Mouse (Mus musculus) intestine, embryonic 16.5 days (tissue): ENCODE data around the gene Dnajc22. TPM values are rescaled to one million over a fixed set of nuclear protein-coding genes. Genes with fewer than 3 reads are reported as not detected.
A peak's percentile ranks its signal among the peaks of the same experiment; 100 is the strongest.

Source experiments
- ATAC-seq: fragments of 200-750 bp; cut with Nextera tagmentation; 2 replicates; pipeline ENCODE4 v1.8.0; 2017; ENCODE audit warnings: moderate TSS enrichment, moderate library complexity
- H3K27ac ChIP-seq: fragments of 300-500 bp; sonication (generic); 2 replicates; pipeline ENCODE4 v1.5.1; 2014; ENCODE audit warnings: mild to moderate bottlenecking, low read length
- H3K27me3 ChIP-seq: fragments of 300-500 bp; sonication (generic); replicated peaks from 2 replicates; pipeline ENCODE4 v1.6.1; 2014; ENCODE audit warnings: low read length, control low read depth, mixed read lengths; ENCODE audit not compliant: control insufficient read depth, insufficient read depth
- H3K36me3 ChIP-seq: fragments of 300-500 bp; sonication (generic); 2 replicates; pipeline ENCODE4 v1.6.1; 2014; ENCODE audit warnings: low read length, control low read depth; ENCODE audit not compliant: control insufficient read depth, insufficient read depth
- H3K4me1 ChIP-seq: fragments of 300-500 bp; sonication (generic); 2 replicates; pipeline ENCODE4 v1.6.1; 2014; ENCODE audit warnings: low read length, control low read depth, mixed read lengths; ENCODE audit not compliant: control insufficient read depth, insufficient read depth
- H3K4me2 ChIP-seq: fragments of 300-500 bp; sonication (generic); 2 replicates; pipeline ENCODE4 v1.6.1; 2014; ENCODE audit warnings: low read depth, low read length, control low read depth
- H3K4me3 ChIP-seq: fragments of 300-500 bp; sonication (generic); 2 replicates; pipeline ENCODE4 v1.5.1; 2014; ENCODE audit warnings: mild to moderate bottlenecking, low read length
- H3K9ac ChIP-seq: fragments of 300-500 bp; sonication (generic); 2 replicates; pipeline ENCODE4 v1.6.1; 2014; ENCODE audit warnings: low read depth, low read length
- H3K9me3 ChIP-seq: fragments of 300-500 bp; sonication (generic); 2 replicates; pipeline ENCODE4 v1.6.1; 2016; ENCODE audit warnings: low read length, control low read depth; ENCODE audit not compliant: control insufficient read depth
- WGBS: fragments of 180-500 bp; shearing (Covaris S2); extraction: QIAGEN DNeasy Blood & Tissue Kit; methylation state at CpG from one replicate; pipeline ENCODE4 v1.1.7; 2014; 5-methylcytosine and 5-hydroxymethylcytosine counted together
- polyA plus RNA-seq: library from polyadenylated mRNA; unstranded; fragments of >200 nt; fragmentation: Nextera tagmentation; extraction: Ambion mirVana; gene quantifications from 2 replicates; pipeline ENCODE4 v1.2.1, GENCODE M21; 2015

Dnajc22 gene
- polyA plus RNA-seq, 1 experiment from 2014 or later: 45.0 TPM

DNA sequence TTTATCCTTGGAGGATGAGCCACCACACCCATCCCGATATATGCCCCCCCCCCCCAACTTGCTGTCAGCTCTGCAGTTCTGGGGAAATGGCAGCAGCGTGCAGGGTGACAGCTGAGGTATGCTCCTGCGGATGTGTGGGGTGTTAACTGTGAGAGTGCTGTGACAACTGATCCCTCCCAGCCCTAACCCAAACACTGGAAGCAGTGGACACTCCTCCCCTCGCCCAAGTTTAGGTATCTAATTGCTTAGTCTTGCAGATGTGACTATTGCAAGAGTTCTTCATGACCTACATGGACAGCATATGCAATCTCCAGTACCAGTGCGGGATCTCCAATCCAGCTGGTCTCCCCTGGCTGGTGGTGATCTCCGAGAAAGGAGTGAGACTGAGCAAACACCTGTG, 2.4 kb downstream of the Dnajc22 start:
- H3K27ac ChIP-seq: no peak overlapping the region
- ATAC-seq: no peak
- no peak overlapping the region for H3K4me2 ChIP-seq
- H3K9me3 ChIP-seq: no peaks in the 10 kb centered on the region
- H3K4me3 ChIP-seq: no peak overlapping the region
- H3K9ac ChIP-seq: no peak overlapping the region
- peaks cover 71% of the 10 kb centered on the region for H3K27me3 ChIP-seq
- no peaks in the 10 kb centered on the region for H3K36me3 ChIP-seq
- 15% methylated on average over 6 of the region's 6 CpGs for WGBS
- H3K4me1 ChIP-seq: peaks cover 34% of the 10 kb centered on the region

DNA sequence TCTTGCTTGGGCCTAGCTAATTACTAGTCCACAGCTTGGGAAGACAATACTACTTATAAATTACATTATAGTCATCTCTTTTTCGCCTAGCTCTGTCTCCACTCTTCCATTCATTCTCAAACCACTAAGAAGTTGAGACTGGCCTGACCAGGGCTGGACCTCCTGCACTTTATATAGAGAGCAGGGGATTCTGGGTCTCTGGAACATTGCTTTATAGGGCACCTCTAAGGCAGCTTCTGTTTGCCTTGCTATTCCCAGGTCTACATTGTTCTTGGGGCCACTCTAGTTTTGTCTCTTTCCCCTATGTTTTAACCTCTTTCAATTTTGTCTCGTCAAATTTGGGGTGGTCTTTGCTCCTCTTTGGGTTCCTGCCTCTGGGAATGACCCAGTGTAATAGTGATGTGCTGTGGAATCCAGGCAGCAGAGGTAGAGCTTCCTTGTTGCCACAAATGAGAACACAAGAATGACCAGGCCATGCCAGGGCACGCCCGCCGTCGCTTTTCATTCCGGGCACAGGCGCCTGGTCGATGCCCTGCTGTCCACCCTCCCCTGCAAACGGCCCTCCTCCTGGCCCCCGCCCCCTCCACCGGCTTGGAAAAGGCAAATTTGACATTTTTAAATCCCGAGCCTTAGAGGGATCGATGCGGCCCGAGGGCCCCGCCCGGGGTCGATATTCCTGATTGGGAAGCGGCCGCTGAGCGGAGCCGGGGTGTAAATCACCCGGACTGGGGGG, 3.3 kb downstream of the Dnajc22 start:
- Histone ChIP-seq H3K36me3 (no peaks in the 10 kb centered on the region), H3K9ac (peak overlapping the region; percentile 54; the same call in 1 of the 2 replicates), H3K4me1 (peaks cover 38% of the 10 kb centered on the region), H3K27ac (no peak overlapping the region), H3K4me3 (peak overlapping the region; percentile 50), H3K27me3 (peaks cover 66% of the 10 kb centered on the region), H3K4me2 (peak overlapping the region; percentile 69), H3K9me3 (no peaks in the 10 kb centered on the region)
- ATAC-seq: no peak
- 6% methylated on average over 24 of the region's 24 CpGs for WGBS

DNA sequence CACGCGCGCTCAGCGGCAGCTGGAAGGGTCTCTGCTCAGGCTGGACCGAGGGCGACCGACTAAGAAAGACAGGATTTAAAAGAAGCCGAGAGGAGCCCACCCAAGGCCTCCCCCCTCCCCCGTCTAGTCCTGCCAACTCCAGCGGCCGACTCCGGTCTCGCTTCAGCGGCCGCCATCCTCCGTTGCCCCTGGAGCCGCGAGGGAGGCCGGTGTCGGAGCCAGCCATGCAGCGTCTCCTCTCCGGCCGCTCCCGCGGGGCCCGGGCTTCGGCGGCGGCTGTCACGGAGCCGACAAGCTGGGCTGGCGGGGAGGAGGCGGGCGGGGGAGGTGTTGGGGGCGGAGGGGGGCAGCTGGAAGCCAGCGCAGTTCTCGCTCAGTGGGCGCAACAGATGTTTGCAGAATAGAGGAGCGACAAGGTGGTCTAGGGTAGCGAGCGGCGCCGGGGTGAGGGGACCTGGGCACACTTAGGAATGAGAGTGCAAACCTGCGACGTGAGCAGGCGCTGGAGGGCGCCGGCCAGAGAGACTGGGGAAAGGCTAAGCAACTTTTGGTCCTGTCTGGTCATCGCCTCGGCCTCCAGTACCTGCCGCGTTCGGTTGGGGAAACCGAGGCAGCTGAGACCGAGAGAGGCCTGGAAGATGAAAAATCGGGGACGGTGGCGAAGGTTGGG, 4.0 kb downstream of the Dnajc22 start:
- no peak for ATAC-seq
- Histone ChIP-seq H3K4me1 (peaks cover 38% of the 10 kb centered on the region), H3K4me3 (peak overlapping the region; percentile 50), H3K4me2 (peak overlapping the region; percentile 69), H3K27me3 (peaks cover 61% of the 10 kb centered on the region), H3K9ac (peak overlapping the region; percentile 54), H3K27ac (no peak overlapping the region), H3K36me3 (no peaks in the 10 kb centered on the region), H3K9me3 (no peaks in the 10 kb centered on the region)
- under 1% methylated on average over 52 of the region's 58 CpGs for WGBS

DNA sequence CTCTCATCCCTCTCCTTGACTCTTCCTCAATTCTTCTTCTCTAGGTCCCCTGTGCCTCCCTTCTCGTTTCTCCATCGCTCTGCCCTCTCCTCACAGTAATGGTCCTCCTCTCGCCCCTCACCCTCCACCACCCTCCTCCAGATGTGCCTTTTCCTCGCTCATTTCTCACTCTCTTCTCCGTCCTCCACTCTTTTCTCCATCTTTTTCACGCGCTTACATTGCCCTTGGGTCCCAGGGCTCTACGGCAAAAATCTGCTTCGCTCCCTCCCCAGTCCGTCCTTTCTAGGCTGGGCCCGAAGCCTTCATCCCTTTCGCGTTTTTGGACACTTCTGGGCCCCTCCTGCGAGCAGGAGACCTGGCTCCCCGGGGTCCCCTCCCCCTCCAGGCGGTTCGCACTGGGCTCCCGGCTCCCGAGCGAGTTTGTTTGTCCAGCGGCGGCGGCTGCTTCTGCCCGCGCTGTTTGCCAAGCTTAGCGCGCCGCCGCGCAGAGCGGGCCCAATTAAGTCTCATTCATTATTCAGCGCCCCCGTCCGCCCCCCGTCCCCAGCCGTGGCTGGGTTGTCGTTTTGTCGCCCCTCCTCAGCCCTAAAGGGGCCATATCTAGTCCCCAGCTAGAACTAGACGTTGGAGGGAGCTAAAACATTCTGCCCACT, 5.0 kb downstream of the Dnajc22 start:
- no peak overlapping the region for H3K27ac ChIP-seq
- no peak for ATAC-seq
- no peaks in the 10 kb centered on the region for H3K36me3 ChIP-seq
- WGBS: under 1% methylated on average over 39 of the region's 39 CpGs
- peaks cover 38% of the 10 kb centered on the region for H3K4me1 ChIP-seq
- H3K27me3 ChIP-seq: peaks cover 54% of the 10 kb centered on the region
- peak overlapping the region; percentile 64 for H3K9ac ChIP-seq
- peak overlapping the region; percentile 50 for H3K4me3 ChIP-seq
- peak overlapping the region; percentile 69 for H3K4me2 ChIP-seq
- no peaks in the 10 kb centered on the region for H3K9me3 ChIP-seq

DNA sequence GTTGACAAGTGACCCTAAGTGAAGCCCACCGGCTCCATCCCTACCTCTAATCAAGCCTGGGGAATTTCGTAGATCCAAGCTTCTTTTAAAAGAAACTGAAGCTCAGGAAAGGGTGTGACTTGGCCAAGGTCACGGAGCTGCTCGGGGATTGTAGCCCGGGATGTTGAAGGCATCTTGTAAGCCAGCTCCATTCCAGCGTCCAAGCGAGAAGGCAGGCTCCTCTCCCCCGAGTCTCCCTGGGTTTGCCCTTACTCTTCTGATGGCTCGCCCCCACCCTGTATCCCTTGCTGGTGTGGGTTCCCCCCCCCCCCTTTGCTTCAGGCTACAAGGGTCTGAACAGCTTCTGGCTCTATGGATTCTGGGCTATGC, 5.5 kb downstream of the Dnajc22 start:
- H3K36me3 ChIP-seq: no peaks in the 10 kb centered on the region
- ATAC-seq: no peak
- peak overlapping the region; percentile 69 for H3K4me2 ChIP-seq
- H3K27me3 ChIP-seq: peaks cover 49% of the 10 kb centered on the region
- peaks cover 37% of the 10 kb centered on the region for H3K4me1 ChIP-seq
- WGBS: 3% methylated on average over 9 of the region's 9 CpGs
- peak overlapping the region; percentile 50 for H3K4me3 ChIP-seq
- no peak overlapping the region for H3K27ac ChIP-seq
- peak overlapping the region; percentile 64; the same call in 1 of the 2 replicates for H3K9ac ChIP-seq
- no peaks in the 10 kb centered on the region for H3K9me3 ChIP-seq

DNA sequence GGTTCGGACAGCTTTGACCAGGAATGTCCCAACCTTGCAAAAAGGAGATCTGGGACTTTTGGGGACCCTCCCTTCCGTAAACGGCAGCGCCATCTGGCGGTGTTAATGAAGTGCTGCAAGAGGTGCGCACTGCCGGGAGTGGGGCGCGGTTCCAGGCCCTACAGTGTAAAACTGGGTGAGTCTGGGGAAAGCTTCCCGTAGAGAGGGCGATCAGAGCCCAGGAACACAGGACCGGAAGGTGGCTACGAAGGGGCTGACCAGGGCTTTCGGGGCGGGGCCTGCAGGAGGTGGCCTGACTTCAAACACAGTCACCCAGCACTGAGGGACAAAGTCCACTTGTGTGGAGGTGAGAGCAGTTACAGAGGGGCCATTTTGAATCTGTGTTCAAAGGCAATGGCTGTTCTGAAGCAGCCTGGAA, 6.2 kb downstream of the Dnajc22 start:
- Histone ChIP-seq H3K27me3 (peaks cover 44% of the 10 kb centered on the region), H3K36me3 (no peaks in the 10 kb centered on the region), H3K4me1 (peaks cover 33% of the 10 kb centered on the region), H3K4me3 (peak overlapping the region; percentile 50), H3K9ac (peak overlapping the region; percentile 72), H3K4me2 (peak overlapping the region; percentile 69), H3K27ac (peak overlapping the region; percentile 93), H3K9me3 (no peaks in the 10 kb centered on the region)
- WGBS: 1% methylated on average over 15 of the region's 15 CpGs
- peak; percentile 97 for ATAC-seq

DNA sequence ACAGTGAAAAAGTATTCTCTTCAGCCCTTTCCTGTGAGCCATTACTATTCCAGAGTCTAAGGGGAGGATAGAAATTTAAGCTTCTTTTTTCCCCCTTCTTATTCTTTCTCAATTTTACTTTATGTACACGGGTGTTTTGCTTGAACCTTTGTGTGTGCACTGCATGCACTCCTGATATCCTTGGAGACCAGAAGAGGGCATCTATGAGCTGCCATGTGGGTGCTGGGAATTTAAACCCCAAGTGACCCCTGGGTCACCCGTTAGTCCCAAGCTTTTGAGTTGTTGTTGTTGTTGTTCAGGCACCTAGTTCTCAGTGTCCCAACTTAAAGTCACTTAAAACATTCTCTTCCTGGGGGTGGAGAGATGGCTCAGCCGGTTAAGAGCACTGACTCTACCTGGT, 7.0 kb downstream of the Dnajc22 start:
- Histone ChIP-seq H3K9ac (peak overlapping the region; percentile 72), H3K4me3 (peak overlapping the region; percentile 50)

DNA sequence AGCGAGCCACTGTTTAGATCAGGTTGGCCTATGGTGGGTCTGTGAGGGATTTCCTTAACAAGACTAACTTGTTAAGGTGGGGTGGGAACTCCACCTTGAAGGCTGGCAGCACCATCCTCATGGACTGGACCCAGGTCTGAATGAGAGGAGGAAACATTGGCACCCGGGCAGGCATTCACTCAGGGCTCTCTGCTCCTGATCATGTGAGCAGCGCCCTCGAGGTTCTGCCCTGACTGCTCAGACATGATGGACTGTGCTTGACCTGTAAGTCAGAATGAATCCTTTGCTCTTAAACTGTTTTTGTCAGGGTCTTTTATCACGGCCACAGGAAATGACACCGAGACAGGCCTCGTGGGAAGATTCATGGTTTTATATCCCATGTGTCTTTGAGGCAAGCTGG, 12.3 kb downstream of the Dnajc22 start:
- H3K4me3 ChIP-seq: no peak overlapping the region
- H3K27me3 ChIP-seq: no peaks in the 10 kb centered on the region
- no peak overlapping the region for H3K27ac ChIP-seq
- no peak for ATAC-seq
- WGBS: 55% methylated on average over 7 of the region's 7 CpGs
- no peaks in the 10 kb centered on the region for H3K9me3 ChIP-seq
- H3K4me2 ChIP-seq: no peak overlapping the region
- H3K9ac ChIP-seq: no peak overlapping the region
- H3K36me3 ChIP-seq: peaks cover 6% of the 10 kb centered on the region; the same call in 1 of the 2 replicates
- H3K4me1 ChIP-seq: 0 out of 2 replicates have a peak, but pooled peaks cover 4% of the 10 kb centered on the region

More for the DNA sequence above, 7.0 kb downstream of the Dnajc22 start:
- Histone ChIP-seq H3K36me3 (no peaks in the 10 kb centered on the region), H3K27me3 (peaks cover 38% of the 10 kb centered on the region), H3K9me3 (no peaks in the 10 kb centered on the region), H3K4me1 (peaks cover 28% of the 10 kb centered on the region), H3K27ac (peak overlapping the region; percentile 93), H3K4me2 (peak overlapping the region; percentile 34; the same call in 1 of the 2 replicates)
- 50% methylated on average over 3 of the region's 3 CpGs for WGBS
- ATAC-seq: no peak

DNA sequence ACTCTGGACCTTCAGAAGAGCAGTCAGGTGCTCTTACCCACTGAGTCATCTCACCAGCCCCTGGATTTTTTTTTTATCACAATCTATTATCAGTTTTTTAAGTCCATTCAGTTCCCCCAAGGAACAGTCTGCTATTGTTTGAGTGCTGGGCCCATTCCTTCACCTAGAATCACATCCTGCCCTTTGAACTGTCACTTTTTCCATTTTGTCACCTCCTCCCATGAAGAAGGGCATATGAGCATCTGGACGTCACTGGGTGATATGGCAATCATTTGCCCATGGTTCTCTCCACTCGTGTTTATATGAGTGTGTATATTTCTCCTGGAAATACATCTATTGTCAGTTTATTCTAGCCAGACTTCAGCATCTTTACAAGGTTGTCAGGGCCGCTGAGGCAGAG, 14.9 kb downstream of the Dnajc22 start:
- no peak for ATAC-seq
- H3K9ac ChIP-seq: no peak overlapping the region
- no peaks in the 10 kb centered on the region for H3K27me3 ChIP-seq
- no peak overlapping the region for H3K4me3 ChIP-seq
- no peak overlapping the region for H3K4me2 ChIP-seq
- WGBS: 72% methylated on average over 3 of the region's 3 CpGs
- no peaks in the 10 kb centered on the region for H3K4me1 ChIP-seq
- peaks cover 6% of the 10 kb centered on the region; the same call in 1 of the 2 replicates for H3K36me3 ChIP-seq
- H3K27ac ChIP-seq: no peak overlapping the region
- no peaks in the 10 kb centered on the region for H3K9me3 ChIP-seq
